Mouse (Mus musculus) ovary, postnatal 36 days (tissue): Measurements from ENCODE around the gene Epn2.

Experiments
- DNase-seq: peaks from one replicate; pipeline ENCODE4 v3.0.0; 2022; ENCODE audit warnings: low spot score, mixed read lengths

Epn2 gene

GRCm38 (mm10) chr11:61489085-61489484, 90.4 kb downstream of the Epn2 start:
- no peak for DNase-seq

GRCm38 (mm10) chr11:61487936-61488335, 91.6 kb downstream of the Epn2 start:
- no peak for DNase-seq

GRCm38 (mm10) chr11:61487401-61487800, 92.1 kb downstream of the Epn2 start:
- peak; percentile 57 for DNase-seq

GRCm38 (mm10) chr11:61486458-61487219, 92.8 kb downstream of the Epn2 start:
- no peak for DNase-seq

- DNase-seq: no peak
Observed at GRCm38 (mm10) chr11:61485541-61486457, 93.7 kb downstream of the Epn2 start.

- no peak for DNase-seq
Observed at GRCm38 (mm10) chr11:61484613-61485540, 94.6 kb downstream of the Epn2 start, which contains the start of gene Mfap4. Gene Mfap4, plus strand, starts transcription at chr11:61485431.

- DNase-seq: no peak
Observed at GRCm38 (mm10) chr11:61484256-61484612, 95.3 kb downstream of the Epn2 start.

GRCm38 (mm10) chr11:61483226-61483845, 96.2 kb downstream of the Epn2 start:
- DNase-seq: no peak

- no peak for DNase-seq
Observed at GRCm38 (mm10) chr11:61481239-61482090, 98.0 kb downstream of the Epn2 start.

- DNase-seq: no peak
Observed at GRCm38 (mm10) chr11:61478788-61479187, 100.7 kb downstream of the Epn2 start.

GRCm38 (mm10) chr11:61477566-61478508, 101.7 kb downstream of the Epn2 start:
- DNase-seq: no peak

- no peak for DNase-seq
Observed at GRCm38 (mm10) chr11:61476786-61477382, 102.6 kb downstream of the Epn2 start.

- no peak for DNase-seq
Observed at GRCm38 (mm10) chr11:61473630-61474029, 105.9 kb downstream of the Epn2 start.

GRCm38 (mm10) chr11:61470880-61471279, 108.6 kb downstream of the Epn2 start:
- no peak for DNase-seq

- no peak for DNase-seq
Observed at GRCm38 (mm10) chr11:61469317-61469917, 110.1 kb downstream of the Epn2 start.

- DNase-seq: no peak
Observed at GRCm38 (mm10) chr11:61468534-61468933, 111.0 kb downstream of the Epn2 start.
